Mouse (Mus musculus) duodenum, adult 2 months (tissue): Measurements from ENCODE around the gene Gm14410. TPM values are rescaled to one million over a fixed set of nuclear protein-coding genes. Genes with fewer than 3 reads are reported as not detected.

Experiments used
- polyA plus RNA-seq: library from polyadenylated mRNA; depleted of rRNA; stranded (reverse); fragments of >200 nt; gene quantifications from 2 replicates; pipeline ENCODE4 v1.2.3, GENCODE M21; 2012; ENCODE audit warnings: low replicate concordance; rRNA removed

Gm14410 gene
- 0.16 and 0.24 TPM in 2 replicates for polyA plus RNA-seq

GRCm38 (mm10) chr2:177206341-177206740, at the start of gene Gm14410:
Gene Gm14410 (minus strand): TSS chr2:177206421.

Other genes with a start within 250 kb of the Gm14410 start
- gene Gm14419, start 205.5 kb downstream of the Gm14410 start, polyA plus RNA-seq: not detected in 2 replicates
- not detected in 2 replicates for gene Gm14401, start 132.1 kb downstream of the Gm14410 start, polyA plus RNA-seq
- not detected in 2 replicates for gene Gm14409, start 60.6 kb upstream of the Gm14410 start, polyA plus RNA-seq
- not detected in 2 replicates for gene Gm14412, start 117.9 kb upstream of the Gm14410 start, polyA plus RNA-seq
- not detected in 2 replicates for gene Gm14418, start 191.9 kb upstream of the Gm14410 start, polyA plus RNA-seq